Mouse (Mus musculus): ENCODE results near the gene Fam222b.
A peak's percentile ranks its signal among the peaks of the same experiment; 100 is the strongest.

Gene Fam222b

GRCm38 (mm10) chr11:78094137-78094503 is 340 bp upstream of the Fam222b start:
- DNase-seq = no peak

DNA sequence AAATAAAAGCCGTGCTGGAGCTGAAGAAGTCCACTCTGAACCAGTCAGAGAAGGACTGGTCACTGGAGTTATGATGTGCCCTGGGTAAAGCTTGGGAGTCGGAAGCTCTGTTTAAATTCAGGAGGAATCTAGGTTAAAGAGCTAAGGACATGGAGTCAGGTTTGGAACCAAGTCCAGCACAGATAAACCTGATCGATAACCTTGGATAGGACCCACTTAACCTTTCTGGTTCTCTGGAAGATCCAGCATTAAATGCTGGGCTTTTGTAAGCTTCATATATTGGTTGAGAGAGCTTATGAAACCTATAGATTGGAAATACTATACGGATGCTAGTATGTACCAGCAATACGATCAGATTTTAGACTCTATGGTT is 670 bp downstream of the Fam222b start:
- no peak for DNase-seq

GRCm38 (mm10) chr11:78097077-78097476 is 2.6 kb downstream of the Fam222b start:
- no peak for DNase-seq

DNA sequence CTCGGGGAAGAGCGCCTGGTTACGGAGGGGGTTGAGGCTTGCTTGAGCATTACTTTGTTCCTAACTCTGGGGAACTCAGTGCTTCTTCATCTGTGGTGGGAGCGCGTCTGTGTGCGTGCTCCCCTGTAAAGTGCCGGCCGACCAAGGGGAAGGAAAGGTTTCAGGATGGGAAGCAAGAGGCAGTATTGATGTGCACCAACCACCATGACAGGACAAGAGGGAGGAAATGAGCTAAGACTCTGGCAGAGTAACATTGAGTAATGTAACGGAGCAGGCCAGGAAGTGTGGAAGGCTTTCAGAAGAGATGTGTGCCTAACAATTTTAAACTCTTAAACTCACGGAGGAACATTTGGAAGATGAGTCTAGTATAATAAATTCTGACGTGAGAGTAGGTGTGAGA is 6.3 kb downstream of the Fam222b start:
- no peak for DNase-seq

DNA sequence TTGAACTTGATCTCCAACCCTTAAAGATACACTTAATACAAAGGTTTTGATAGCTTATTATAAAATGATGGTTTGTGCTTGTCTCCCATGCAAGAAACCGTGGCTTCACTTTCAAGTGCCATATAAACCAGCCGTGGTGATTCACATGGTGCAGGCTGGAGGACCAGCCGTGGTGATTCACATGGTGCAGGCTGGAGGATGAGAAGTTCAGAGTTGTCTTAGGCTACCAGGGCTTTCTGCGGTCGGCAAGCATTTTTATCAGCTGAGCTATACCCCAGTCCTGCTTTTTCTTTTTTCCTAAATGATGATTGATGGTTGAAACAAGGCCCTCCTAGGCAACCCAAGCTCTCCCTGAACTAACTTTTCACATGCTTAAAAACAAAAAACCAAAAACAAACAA is 7.7 kb downstream of the Fam222b start:
- DNase-seq = no peak

- DNase-seq = peak in 1 of 2 experiments; percentile 30
Measured at GRCm38 (mm10) chr11:78102958-78103747, 8.7 kb downstream of the Fam222b start.

DNA sequence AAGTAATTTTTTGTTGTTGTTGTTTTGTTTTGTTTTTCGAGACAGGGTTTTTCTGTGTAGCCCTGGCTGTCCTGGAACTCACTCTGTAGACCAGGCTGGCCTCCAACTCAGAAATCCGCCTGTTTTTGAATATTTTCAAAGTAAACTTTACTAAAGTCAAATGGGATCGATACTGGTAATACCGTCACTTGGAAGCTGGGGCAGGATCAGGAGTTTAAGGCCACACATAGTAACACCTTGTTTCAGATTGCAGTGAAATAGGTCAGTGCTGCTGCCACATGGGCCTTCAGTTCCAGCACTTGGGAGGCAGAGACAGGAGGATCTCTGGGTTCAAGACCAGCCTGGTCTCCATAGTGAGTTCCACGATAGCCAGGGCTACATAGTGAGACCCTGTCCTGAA is 10.0 kb downstream of the Fam222b start:
- DNase-seq = no peak

GRCm38 (mm10) chr11:78113616-78114015 is 19.2 kb downstream of the Fam222b start:
- no peak for DNase-seq

DNA sequence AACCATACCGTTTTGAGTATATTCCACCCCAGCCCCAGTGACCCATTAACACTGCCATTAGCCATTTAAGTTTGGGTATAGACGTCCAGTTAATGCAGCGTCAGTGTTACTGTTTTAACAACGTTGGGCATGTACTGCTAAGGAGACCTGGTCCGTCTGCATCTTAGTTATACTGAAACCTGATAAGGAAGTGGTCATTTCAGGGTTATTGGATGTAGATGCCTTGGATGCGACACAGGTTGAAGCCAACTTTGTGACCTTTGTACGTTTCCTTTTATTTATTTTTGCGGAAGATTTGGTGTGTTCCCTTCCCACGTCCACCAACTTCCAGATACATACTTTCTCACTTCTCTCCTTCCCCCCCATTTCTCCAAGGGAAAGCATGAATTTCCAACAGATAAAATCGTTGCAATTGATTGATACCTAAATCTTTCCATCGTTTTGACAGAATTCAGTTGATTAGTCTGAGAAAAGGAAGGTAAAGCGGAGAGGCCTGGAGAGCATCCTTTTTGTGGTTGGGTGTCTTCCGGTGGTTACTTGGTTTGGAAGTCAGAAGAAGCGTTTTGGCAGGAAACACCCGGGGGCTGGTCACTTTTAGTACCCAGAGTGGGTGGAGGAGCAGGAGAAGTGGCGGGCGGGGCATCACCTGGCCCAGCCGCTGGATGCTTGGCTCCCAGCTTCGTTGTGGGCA is 20.4 kb downstream of the Fam222b start:
- DNase-seq = no peak

DNA sequence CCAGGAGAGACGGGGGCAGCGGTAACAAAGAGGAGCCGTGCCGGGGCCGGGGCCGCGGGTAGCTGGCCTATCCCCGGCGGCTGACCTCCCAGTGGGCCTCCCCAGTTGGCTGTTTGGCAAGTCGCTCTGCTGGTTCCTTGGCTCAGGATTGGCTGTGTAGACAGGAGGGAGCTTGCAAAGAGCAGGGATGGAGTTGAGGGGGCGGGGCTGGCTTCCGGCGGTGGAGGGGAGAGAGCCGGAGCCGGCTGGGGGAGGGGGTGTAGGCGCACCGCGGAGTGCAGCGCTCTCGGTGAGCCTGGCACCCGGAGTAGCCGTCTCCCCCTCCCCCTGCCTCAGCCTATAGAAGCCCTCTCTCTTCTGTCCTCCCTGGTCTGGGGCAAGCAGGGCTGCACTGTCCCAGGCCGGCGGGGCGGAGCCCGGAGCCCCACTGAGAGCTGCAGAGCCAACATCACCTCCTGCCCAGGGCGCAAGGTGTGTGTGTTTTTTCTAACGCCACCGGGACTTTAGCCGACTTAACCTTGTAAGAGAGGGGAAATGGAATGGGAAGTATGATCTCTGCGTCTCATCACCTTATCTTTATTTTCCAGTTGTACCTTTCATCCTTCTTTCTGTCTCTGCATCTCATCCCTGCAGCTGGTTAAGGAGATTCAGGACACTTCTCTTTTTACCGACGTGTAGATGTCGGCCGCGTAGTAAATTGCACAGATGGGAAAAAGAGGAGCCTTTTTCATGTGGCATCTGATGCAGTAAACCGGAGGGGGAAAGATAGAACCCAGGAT is 21.1 kb downstream of the Fam222b start:
- DNase-seq = peak; percentile 93 to 96

DNA sequence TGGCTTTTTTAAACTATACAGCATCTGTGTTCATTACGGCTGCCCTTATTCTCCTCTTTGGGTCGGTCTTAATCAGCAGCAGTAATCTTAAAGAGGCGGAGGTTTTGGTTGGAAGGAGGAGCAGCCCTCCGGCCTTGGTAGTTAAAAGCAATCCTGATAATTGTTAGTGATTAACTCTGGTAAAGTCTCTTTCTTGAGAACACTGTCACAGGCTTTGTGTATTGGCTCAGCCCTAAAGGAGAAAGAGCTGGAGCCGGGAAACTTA is 21.6 kb downstream of the Fam222b start:
- peak in 1 of 2 experiments; percentile 17 for DNase-seq

- no peak for DNase-seq
Measured at GRCm38 (mm10) chr11:78118467-78118866, 24.0 kb downstream of the Fam222b start.

DNA sequence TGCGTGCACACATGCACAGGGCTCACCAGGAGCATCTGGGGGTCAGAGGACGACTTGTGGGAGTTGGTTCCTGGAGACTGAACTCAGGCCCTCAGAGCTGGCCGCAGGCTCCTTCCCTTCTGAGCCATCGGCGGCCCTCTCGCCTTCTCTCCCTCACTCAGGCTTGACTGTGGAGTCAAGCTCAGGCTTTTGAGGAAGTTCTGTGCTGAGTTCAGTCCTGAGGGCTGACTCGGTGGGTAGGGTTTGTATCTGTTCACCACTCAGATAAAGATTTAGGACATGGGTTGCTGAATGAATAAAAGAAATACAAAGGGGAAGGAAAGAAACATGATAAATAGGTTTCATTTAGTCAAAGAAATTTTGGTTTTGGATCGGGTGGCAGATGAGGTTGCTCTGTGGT is 25.4 kb downstream of the Fam222b start:
- no peak for DNase-seq

- DNase-seq = peak; percentile 30 to 49
Measured at GRCm38 (mm10) chr11:78121176-78121575, 26.7 kb downstream of the Fam222b start.

- DNase-seq = no peak
Measured at GRCm38 (mm10) chr11:78122815-78123214, 28.4 kb downstream of the Fam222b start.

DNA sequence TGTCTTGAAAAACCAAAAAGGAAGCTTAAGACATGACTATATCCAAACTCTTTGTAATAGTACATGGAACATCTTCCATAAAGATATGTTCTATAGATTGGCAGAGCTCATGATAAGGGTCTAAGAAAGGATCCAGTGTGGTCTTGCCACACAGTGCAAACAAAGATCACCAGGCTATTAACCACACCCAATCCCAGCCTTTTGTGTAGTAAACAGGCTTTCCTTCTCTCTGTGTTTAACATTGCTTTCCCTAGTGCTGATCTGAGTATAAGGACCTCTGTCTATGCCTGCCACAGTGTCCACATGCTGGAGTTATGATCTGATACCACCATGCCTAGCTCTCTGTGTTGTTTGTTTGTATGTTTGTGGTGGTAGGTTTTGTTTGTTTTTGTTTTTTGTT is 29.3 kb downstream of the Fam222b start:
- DNase-seq = no peak

GRCm38 (mm10) chr11:78125691-78126090 is 31.2 kb downstream of the Fam222b start:
- no peak for DNase-seq

DNA sequence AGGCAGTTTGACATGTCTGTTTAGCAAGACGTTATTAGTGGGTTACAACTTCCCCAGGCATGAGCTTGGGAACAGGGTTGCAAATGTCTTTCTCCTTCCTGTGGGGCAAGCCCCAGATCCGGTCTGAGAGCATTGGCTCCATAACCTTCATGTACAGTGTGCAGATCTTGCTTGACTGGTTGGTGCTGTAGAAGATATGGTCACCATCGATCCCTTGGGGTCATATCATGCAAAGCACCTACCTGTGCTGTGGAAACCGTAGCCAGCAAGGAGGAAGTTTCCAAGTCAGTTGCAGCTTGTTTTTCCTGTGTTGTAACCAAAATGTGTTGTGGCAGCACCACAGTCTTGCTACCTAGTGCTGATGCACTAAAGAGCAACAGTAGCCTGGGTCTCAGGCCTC is 32.3 kb downstream of the Fam222b start:
- no peak for DNase-seq

DNA sequence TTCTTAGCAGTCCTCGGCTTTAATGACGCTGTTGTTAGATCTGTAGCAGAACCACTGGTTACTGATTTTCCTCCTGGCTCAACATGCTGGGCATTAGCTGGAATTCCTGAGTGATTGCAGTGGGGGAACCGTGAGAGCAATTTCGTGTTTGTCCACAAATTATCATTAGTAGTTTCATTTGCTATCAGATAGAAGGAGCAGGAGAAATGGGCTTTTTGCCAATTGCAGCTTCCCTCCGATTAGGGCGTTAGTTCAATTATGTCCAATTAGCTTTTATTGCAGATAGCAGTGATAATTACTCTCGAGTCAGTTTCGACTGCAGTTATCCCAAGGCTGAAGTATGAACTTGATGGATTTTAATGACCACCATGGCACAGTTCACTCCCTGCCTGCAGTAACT is 35.0 kb downstream of the Fam222b start:
- no peak for DNase-seq

DNA sequence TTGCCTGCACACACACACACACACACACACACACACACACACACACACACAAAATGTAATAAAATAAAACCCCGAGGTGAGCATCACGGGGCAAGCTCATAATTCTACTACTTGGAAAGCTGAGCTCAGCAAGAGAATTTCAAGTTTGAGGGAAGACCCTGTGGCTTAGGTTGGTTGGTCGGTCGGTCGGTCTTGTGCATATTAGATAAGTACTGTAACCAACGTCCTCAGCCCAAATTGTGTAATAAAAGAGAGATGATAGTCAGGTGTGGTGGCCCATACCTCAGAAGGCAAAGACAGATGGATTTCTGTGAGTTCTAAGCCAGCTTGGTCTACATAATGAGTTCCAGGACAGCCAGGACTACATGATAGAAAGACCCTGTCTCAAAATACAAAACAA is 39.5 kb downstream of the Fam222b start:
- no peak for DNase-seq

DNA sequence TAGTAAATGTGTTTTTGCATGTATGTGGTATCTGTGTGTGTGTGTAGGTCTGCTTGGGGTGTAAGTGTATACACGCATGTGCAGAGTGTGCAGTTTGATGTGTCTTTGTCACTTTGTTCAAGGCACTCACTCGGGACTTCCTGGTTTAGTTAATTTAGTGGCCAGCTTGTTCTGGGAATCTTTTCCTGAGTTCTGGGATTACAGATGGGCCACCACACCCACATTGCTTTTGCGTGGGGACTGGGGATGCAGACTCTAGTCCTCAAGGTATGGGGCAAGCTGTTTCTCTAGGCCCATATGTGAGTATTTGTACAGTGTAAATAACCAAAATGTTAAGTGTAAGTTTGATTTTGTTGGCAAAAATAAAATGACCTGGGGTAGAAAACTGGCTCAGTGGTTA is 39.9 kb downstream of the Fam222b start:
- DNase-seq = no peak

DNA sequence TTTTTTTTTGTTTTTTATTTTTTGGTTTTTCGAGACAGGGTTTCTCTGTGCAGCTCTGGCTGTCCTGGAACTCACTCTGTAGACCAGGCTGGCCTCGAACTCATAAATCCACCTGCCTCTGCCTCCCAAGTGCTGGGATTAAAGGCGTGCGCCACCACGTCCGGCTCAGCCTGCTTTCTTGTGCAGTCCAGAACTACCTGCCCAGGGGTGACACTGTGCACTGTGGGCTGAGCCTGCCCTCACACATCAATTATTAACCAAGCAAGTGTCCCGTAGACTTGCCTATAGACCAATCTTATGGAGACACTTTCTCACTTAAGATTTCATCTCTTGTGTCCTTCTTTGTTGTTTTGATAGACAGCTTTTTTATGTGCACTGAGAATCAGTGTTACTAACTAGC is 40.9 kb downstream of the Fam222b start:
- peak in 1 of 2 experiments; percentile 49 for DNase-seq

- no peak for DNase-seq
Measured at GRCm38 (mm10) chr11:78136132-78136531, 41.7 kb downstream of the Fam222b start.

DNA sequence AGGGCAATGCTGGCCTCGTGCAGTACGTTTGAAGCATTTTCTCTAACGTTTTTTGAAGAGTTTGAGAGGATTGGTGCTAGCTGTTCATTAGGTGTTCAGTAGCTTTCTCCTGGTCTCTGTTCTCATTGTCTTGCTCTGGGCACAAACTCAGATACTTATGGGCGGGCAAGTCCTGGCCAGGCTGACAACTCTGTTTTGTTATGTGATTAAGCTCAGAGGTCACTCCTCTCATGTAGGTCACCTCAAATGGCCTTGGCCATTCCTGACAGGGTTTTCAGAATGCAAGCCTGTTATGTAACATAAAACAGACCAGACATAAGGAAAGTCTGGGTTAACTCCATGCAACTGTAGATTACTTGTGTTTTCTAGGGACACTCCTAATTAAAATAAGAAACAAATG is 43.1 kb downstream of the Fam222b start:
- DNase-seq = peak; percentile 52 to 79

All from kidney, adult 8-10 months (tissue).